Mouse (Mus musculus) stomach, postnatal 0 days (tissue): Measurements from ENCODE around the gene Mfn1. TPM values are rescaled to one million over a fixed set of nuclear protein-coding genes. Genes with fewer than 3 reads are reported as not detected.

ENCODE experiments used
- ATAC-seq: fragments of 200-750 bp; cut with Nextera tagmentation; 2 replicates; pipeline ENCODE4 v1.8.0; 2017; ENCODE audit not compliant: low FRiP score, low TSS enrichment
- DNase-seq: peaks from one replicate; pipeline ENCODE4 v3.0.0-alpha.2; 2016; ENCODE audit warnings: low spot score
- H3K27ac ChIP-seq: fragments of 300-500 bp; sonication (generic); replicated peaks from 2 replicates; pipeline ENCODE4 v1.5.1; 2014; ENCODE audit warnings: mild to moderate bottlenecking, control low read depth
- H3K27me3 ChIP-seq: fragments of 300-500 bp; sonication (generic); 2 replicates; pipeline ENCODE4 v1.6.1; 2014; ENCODE audit warnings: low read length; ENCODE audit not compliant: control insufficient read depth, insufficient read depth
- H3K36me3 ChIP-seq: fragments of 300-500 bp; sonication (generic); 2 replicates; pipeline ENCODE4 v1.6.1; 2014; ENCODE audit warnings: low read length, mixed read lengths; ENCODE audit not compliant: control insufficient read depth, insufficient read depth
- H3K4me1 ChIP-seq: fragments of 300-500 bp; sonication (generic); replicated peaks from 2 replicates; pipeline ENCODE4 v1.6.1; 2014; ENCODE audit warnings: antibody characterized with exemption; ENCODE audit not compliant: control insufficient read depth, insufficient read depth
- H3K4me2 ChIP-seq: fragments of 300-500 bp; sonication (generic); replicated peaks from 2 replicates; pipeline ENCODE4 v1.6.1; 2014; ENCODE audit warnings: low read depth, mild to moderate bottlenecking, control low read depth, moderate library complexity
- H3K4me3 ChIP-seq: fragments of 300-500 bp; sonication (generic); 2 replicates; pipeline ENCODE4 v1.5.1; 2014; ENCODE audit warnings: low read depth, low read length, control low read depth
- H3K9ac ChIP-seq: fragments of 300-500 bp; sonication (generic); 2 replicates; pipeline ENCODE4 v1.6.1; 2014; ENCODE audit warnings: mild to moderate bottlenecking, low read length, control low read depth, mixed read lengths
- H3K9me3 ChIP-seq: fragments of 300-500 bp; sonication (generic); 2 replicates; pipeline ENCODE4 v1.6.1; 2016; ENCODE audit warnings: low read length; ENCODE audit not compliant: control insufficient read depth
- CTCF ChIP-seq: IDR thresholded peaks from 2 replicates; pipeline ENCODE4 v1.5.1; 2016; ENCODE audit warnings: antibody characterized with exemption, low read depth, mild to moderate bottlenecking, moderate library complexity
- EP300 ChIP-seq: optimal IDR thresholded peaks from 2 replicates; pipeline ENCODE3; 2016; ENCODE audit warnings: antibody characterized with exemption
- WGBS: fragments of 180-500 bp; shearing (Covaris S2); extraction: QIAGEN DNeasy Blood & Tissue Kit; methylation state at CpG from one replicate; pipeline ENCODE4 v1.1.7; 2014; 5-methylcytosine and 5-hydroxymethylcytosine counted together
- polyA plus RNA-seq: library from polyadenylated mRNA; unstranded; fragments of >200 nt; fragmentation: Nextera tagmentation; extraction: Ambion mirVana; gene quantifications from 2 replicates; pipeline ENCODE4 v1.2.1, GENCODE M21; 2015

Mfn1 gene
- polyA plus RNA-seq, 1 experiment from 2014 or later: 18.3 TPM

GRCm38 (mm10) chr3:32527181-32527580 lies 2.1 kb upstream of the Mfn1 start:
- no peaks in the 10 kb centered on the region for H3K4me1 ChIP-seq
- no peak overlapping the region for H3K27ac ChIP-seq
- TF ChIP-seq EP300: no peak
- TF ChIP-seq CTCF: no peak
- H3K9ac ChIP-seq: no peak overlapping the region
- no peaks in the 10 kb centered on the region for H3K36me3 ChIP-seq
- H3K27me3 ChIP-seq: no peaks in the 10 kb centered on the region
- ATAC-seq: no peak; the same call in 1 of the 2 replicates
- H3K9me3 ChIP-seq: no peaks in the 10 kb centered on the region
- no peak overlapping the region for H3K4me3 ChIP-seq
- WGBS: 91% methylated on average over 4 of the region's 4 CpGs
- DNase-seq: no peak
- no peak overlapping the region for H3K4me2 ChIP-seq

GRCm38 (mm10) chr3:32530041-32530440 lies 776 bp downstream of the Mfn1 start:
- Histone ChIP-seq H3K4me1 (no peaks in the 10 kb centered on the region), H3K9me3 (no peaks in the 10 kb centered on the region), H3K36me3 (peaks cover 4% of the 10 kb centered on the region; the same call in 1 of the 2 replicates), H3K4me2 (peak overlapping the region; percentile 74), H3K4me3 (peak overlapping the region; percentile 94), H3K27me3 (no peaks in the 10 kb centered on the region), H3K9ac (peak overlapping the region; percentile 87), H3K27ac (no peak overlapping the region; the same call in 1 of the 2 replicates)
- no peak for TF ChIP-seq EP300
- no peak for TF ChIP-seq CTCF
- no peak for ATAC-seq
- DNase-seq: no peak
- WGBS: 12% methylated on average over 5 of the region's 5 CpGs

GRCm38 (mm10) chr3:32535692-32536091 lies 6.4 kb downstream of the Mfn1 start:
- TF ChIP-seq EP300: no peak
- no peak for TF ChIP-seq CTCF
- H3K9me3 ChIP-seq: no peaks in the 10 kb centered on the region
- 75% methylated on average over 1 of the region's 1 CpGs for WGBS
- no peaks in the 10 kb centered on the region for H3K27me3 ChIP-seq
- ATAC-seq (no peak), DNase-seq (no peak)
- H3K27ac ChIP-seq: no peak overlapping the region
- H3K4me3 ChIP-seq: no peak overlapping the region
- H3K4me1 ChIP-seq: no peaks in the 10 kb centered on the region
- H3K4me2 ChIP-seq: no peak overlapping the region
- no peak overlapping the region for H3K9ac ChIP-seq
- H3K36me3 ChIP-seq: peaks cover 13% of the 10 kb centered on the region

- H3K36me3 ChIP-seq: peaks cover 13% of the 10 kb centered on the region
- no peaks in the 10 kb centered on the region for H3K4me1 ChIP-seq
- no peak overlapping the region for H3K4me2 ChIP-seq
- no peak overlapping the region for H3K27ac ChIP-seq
- H3K27me3 ChIP-seq: no peaks in the 10 kb centered on the region
- no peak for ATAC-seq
- no peak overlapping the region for H3K9ac ChIP-seq
- no peak for TF ChIP-seq CTCF
- 76% methylated on average over 1 of the region's 1 CpGs for WGBS
- no peak overlapping the region for H3K4me3 ChIP-seq
- no peak for DNase-seq
- no peaks in the 10 kb centered on the region for H3K9me3 ChIP-seq
These were observed 8.3 kb downstream of the Mfn1 start for GRCm38 (mm10) chr3:32537556-32537955.

- H3K36me3 ChIP-seq: peaks cover 17% of the 10 kb centered on the region
- ATAC-seq: no peak
- no peak for DNase-seq
These were observed 8.8 kb downstream of the Mfn1 start for GRCm38 (mm10) chr3:32538091-32538490.

GRCm38 (mm10) chr3:32553061-32553460 lies 23.8 kb downstream of the Mfn1 start:
- Histone ChIP-seq H3K9me3 (no peaks in the 10 kb centered on the region), H3K36me3 (peaks cover 13% of the 10 kb centered on the region), H3K4me1 (no peaks in the 10 kb centered on the region), H3K9ac (no peak overlapping the region), H3K27me3 (no peaks in the 10 kb centered on the region), H3K4me3 (no peak overlapping the region), H3K4me2 (no peak overlapping the region), H3K27ac (no peak overlapping the region)
- TF ChIP-seq EP300 (no peak), CTCF (peak; percentile 60)
- no peak for ATAC-seq
- WGBS: 100% methylated on average over 1 of the region's 1 CpGs
- DNase-seq: no peak

More at GRCm38 (mm10) chr3:32538091-32538490, 8.8 kb downstream of the Mfn1 start:
- no peak overlapping the region for H3K4me2 ChIP-seq
- H3K4me1 ChIP-seq: no peaks in the 10 kb centered on the region
- 91% methylated on average over 5 of the region's 5 CpGs for WGBS
- no peak overlapping the region for H3K9ac ChIP-seq
- H3K9me3 ChIP-seq: no peaks in the 10 kb centered on the region
- H3K27me3 ChIP-seq: no peaks in the 10 kb centered on the region
- H3K27ac ChIP-seq: no peak overlapping the region
- TF ChIP-seq CTCF (no peak), EP300 (no peak)
- no peak overlapping the region for H3K4me3 ChIP-seq
